Mouse (Mus musculus): ENCODE results near the gene Upf2.

DNA sequence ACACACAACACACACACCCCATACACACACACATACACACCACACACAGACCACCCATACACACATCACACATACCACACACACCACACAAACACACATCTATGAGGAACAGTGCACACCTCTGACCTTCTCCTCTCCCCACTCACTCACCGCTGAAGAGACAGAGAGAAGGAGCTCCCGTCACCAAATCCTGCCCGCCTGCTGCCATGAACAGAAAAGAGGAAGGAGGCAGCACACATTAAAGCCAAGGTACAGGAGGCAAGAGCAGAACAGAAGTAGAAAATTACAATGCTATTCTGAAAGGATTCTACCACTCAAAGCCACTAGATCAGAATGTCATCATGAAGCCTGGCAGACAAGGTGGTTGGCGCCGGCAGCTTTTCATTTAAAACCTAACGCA is 28.4 kb upstream of the Upf2 start:
- TF ChIP-seq CTCF (IDR thresholded peaks at IDR 0.05; ENCODE audit: borderline replicate concordance, control insufficient read depth, extremely low read depth, insufficient read depth, low read length, poor library complexity) (no peak), POLR2A (IDR thresholded peaks at IDR 0.05; ENCODE audit: control insufficient read depth, extremely low read depth, insufficient read depth, low read length, poor library complexity) (no peak)
